Comparison of ENCODE assay signal across 8 mouse cellular contexts in the genomic region with DNA sequence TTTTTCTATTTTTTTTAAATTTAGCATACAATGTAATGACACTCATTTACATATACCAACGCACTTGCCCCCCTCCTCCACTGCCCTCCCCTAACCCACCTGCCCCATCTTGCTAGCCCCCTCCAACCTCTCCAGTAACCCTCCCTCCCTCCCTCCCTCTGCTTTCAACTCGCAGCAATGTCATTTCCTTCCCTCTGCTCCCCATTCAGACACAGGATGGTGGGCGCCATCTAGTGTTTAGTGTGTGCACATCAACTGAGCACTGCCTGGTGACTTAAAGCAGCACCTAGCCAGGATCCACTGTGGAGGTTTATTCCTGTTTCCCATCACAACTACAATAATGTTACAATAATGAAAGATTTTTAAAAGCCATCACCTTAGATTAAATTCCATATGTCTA.
A peak's percentile ranks its signal among the peaks of the same experiment; 100 is the strongest.
DNase-seq lines count a peak whose midpoint lies in the region; ATAC-seq and TF ChIP-seq lines count a peak whose summit lies in the region.

No protein-coding gene starts in this region.

- H3K4me1 ChIP-seq in kidney, embryonic 14.5 days (ENCODE audit: control insufficient read depth, insufficient read depth, low read length), result no peaks in the 10 kb centered on the region
- no peaks in the 10 kb centered on the region for H3K4me1 ChIP-seq in liver, embryonic 14.5 days (replicated peaks; ENCODE audit: control insufficient read depth in 2 of 2, insufficient read depth in 2 of 2, low read length in 1 of 2)
- H3K4me1 ChIP-seq in neural tube, embryonic 14.5 days (ENCODE audit: control insufficient read depth, insufficient read depth, low read length), result no peaks in the 10 kb centered on the region

- TF ChIP-seq EP300 in liver, embryonic 14.5 days (IDR thresholded peaks at IDR 0.05; ENCODE audit: low read depth), result no peak

- H3K4me2 ChIP-seq in kidney, embryonic 14.5 days (replicated peaks; ENCODE audit: low read depth, low read length), result no peak overlapping the region
- H3K4me2 ChIP-seq in liver, embryonic 14.5 days (ENCODE audit: low read depth), result no peak overlapping the region
- no peak overlapping the region for H3K4me2 ChIP-seq in neural tube, embryonic 14.5 days (ENCODE audit: low read depth, low read length)

- no peak overlapping the region for H3K9ac ChIP-seq in kidney, embryonic 14.5 days (ENCODE audit: low read depth, low read length)
- H3K9ac ChIP-seq in liver, embryonic 14.5 days (replicated peaks), result no peak overlapping the region
- no peak overlapping the region for H3K9ac ChIP-seq in neural tube, embryonic 14.5 days (replicated peaks; ENCODE audit: low read depth, low read length)

- H3ac ChIP-seq in C2C12 (ENCODE audit: control insufficient read depth, insufficient read length, low read depth), result no peak overlapping the region

- no peaks in the 10 kb centered on the region for H3K79me3 ChIP-seq in C2C12 (ENCODE audit: low read depth)

- H3K27ac ChIP-seq in kidney, embryonic 14.5 days (ENCODE audit: low read depth, low read length), result no peak overlapping the region
- H3K27ac ChIP-seq in liver, embryonic 14.5 days, result no peak overlapping the region
- no peak overlapping the region for H3K27ac ChIP-seq in neural tube, embryonic 14.5 days (ENCODE audit: low read depth, low read length)

- no peaks in the 10 kb centered on the region for H3K9me3 ChIP-seq in kidney, embryonic 14.5 days (ENCODE audit: control insufficient read depth, low read length)
- no peaks in the 10 kb centered on the region for H3K9me3 ChIP-seq in liver, embryonic 14.5 days (ENCODE audit: control insufficient read depth, low read length)
- H3K9me3 ChIP-seq in neural tube, embryonic 14.5 days (ENCODE audit: control insufficient read depth, low read length), result no peaks in the 10 kb centered on the region

- 2% methylated on average over 3 of the region's 3 CpGs for WGBS in kidney, embryonic 14.5 days
- 1% methylated on average over 3 of the region's 3 CpGs for WGBS in liver, embryonic 14.5 days (ENCODE audit: insufficient replicate concordance)
- 0% methylated on average over 3 of the region's 3 CpGs for WGBS in neural tube, embryonic 14.5 days

- H3K4me3 ChIP-seq in C2C12 (ENCODE audit: insufficient read depth, poor library complexity, severe bottlenecking), result no peak overlapping the region
- H3K4me3 ChIP-seq in kidney, embryonic 14.5 days (ENCODE audit: low read length), result no peak overlapping the region
- H3K4me3 ChIP-seq in liver, embryonic 14.5 days (ENCODE audit: insufficient read depth in 1 of 2, low read depth in 2 of 2, low read length in 2 of 2), result no peak overlapping the region
- H3K4me3 ChIP-seq in neural tube, embryonic 14.5 days (ENCODE audit: low read depth, low read length), result no peak overlapping the region

- no peaks in the 10 kb centered on the region for H3K79me2 ChIP-seq in C2C12 (ENCODE audit: control insufficient read depth, insufficient read depth)

- no peaks in the 10 kb centered on the region for H3K27me3 ChIP-seq in C2C12 (ENCODE audit: control insufficient read depth, insufficient read depth, insufficient read length)
- no peaks in the 10 kb centered on the region for H3K27me3 ChIP-seq in kidney, embryonic 14.5 days (ENCODE audit: control insufficient read depth, insufficient read depth, low read length)
- no peaks in the 10 kb centered on the region for H3K27me3 ChIP-seq in liver, embryonic 14.5 days (ENCODE audit: control insufficient read depth, insufficient read depth, low read length)
- no peaks in the 10 kb centered on the region for H3K27me3 ChIP-seq in neural tube, embryonic 14.5 days (ENCODE audit: control insufficient read depth, insufficient read depth, low read length)

- no peaks in the 10 kb centered on the region for H3K36me3 ChIP-seq in C2C12 (ENCODE audit: control insufficient read depth, insufficient read depth)
- no peaks in the 10 kb centered on the region for H3K36me3 ChIP-seq in kidney, embryonic 14.5 days (ENCODE audit: control insufficient read depth, insufficient read depth, low read length)
- no peaks in the 10 kb centered on the region for H3K36me3 ChIP-seq in liver, embryonic 14.5 days (replicated peaks; ENCODE audit: control insufficient read depth, insufficient read depth, low read depth)
- no peaks in the 10 kb centered on the region for H3K36me3 ChIP-seq in neural tube, embryonic 14.5 days (ENCODE audit: control insufficient read depth, insufficient read depth, low read length)

- TF ChIP-seq CTCF in C2C12 (IDR thresholded peaks at IDR 0.05; ENCODE audit: control insufficient read depth, insufficient read depth, insufficient read length), result peak; percentile 64
- peak; percentile 73 for TF ChIP-seq CTCF in liver, embryonic 14.5 days (IDR thresholded peaks at IDR 0.05; ENCODE audit: low read depth)

- peak; percentile 52 for DNase-seq in R1 (ENCODE audit: low read depth, low spot score)
- peak; percentile 85 to 86 for DNase-seq in cerebellum, postnatal 10 days
- peak; percentile 44 for DNase-seq in gastrocnemius, postnatal 10 days
- DNase-seq in liver, embryonic 14.5 days (ENCODE audit: low read depth in 3 of 3, low spot score in 3 of 3), result peak; percentile 2 to 13 (median 6)
- peak; percentile 21 to 31 for DNase-seq in thymus, postnatal 36 days

- ATAC-seq in kidney, embryonic 14.5 days (ENCODE audit: low FRiP score, low TSS enrichment), result peak; percentile 79; the same call in 1 of the 2 replicates
- no peak for ATAC-seq in liver, embryonic 14.5 days (ENCODE audit: insufficient read depth)
- ATAC-seq in neural tube, embryonic 14.5 days (ENCODE audit: low read depth), result peak; percentile 89

TF ChIP-seq in C2C12, 6 proteins besides CTCF, POLR2A, EP300 and RAD21:
- TF ChIP-seq USF1 (IDR thresholded peaks at IDR 0.05; ENCODE audit: low read depth) (no peak), MYOD1 (IDR thresholded peaks at IDR 0.05; ENCODE audit: control insufficient read depth, insufficient read length, low read depth) (no peak), FOSL1 (IDR thresholded peaks at IDR 0.05; ENCODE audit: insufficient read depth, low read length, poor library complexity, severe bottlenecking) (no peak), MYOG (IDR thresholded peaks at IDR 0.05; ENCODE audit: control insufficient read depth, extremely low read depth, insufficient read length) (no peak), CEBPB (IDR thresholded peaks at IDR 0.05; ENCODE audit: low read depth) (no peak), MAX (IDR thresholded peaks at IDR 0.05) (no peak)

Comparison
In these comparisons a context has a peak if more than half of its experiments do, and no peak if none do; other contexts are left out.
1. DNase-seq: peak in every context shown above with its lines; median percentile 86 in cerebellum, postnatal 10 days; 52 in R1; 44 in gastrocnemius, postnatal 10 days; 26 in thymus, postnatal 36 days; 6 in liver, embryonic 14.5 days.